Mouse (Mus musculus): ENCODE results near the gene Mettl8. TPM values are rescaled to one million over a fixed set of nuclear protein-coding genes. Genes with fewer than 3 reads are reported as not detected.

Mettl8 gene
- polyA plus RNA-seq, 1 experiment from 2014 or later = 13.8 TPM

- Histone ChIP-seq H3K9me3 (ENCODE audit: control insufficient read depth, low read length) (no peaks in the 10 kb centered on the region), H3K9ac (ENCODE audit: low read depth, low read length) (no peak overlapping the region), H3K4me1 (ENCODE audit: control insufficient read depth, insufficient read depth, low read length) (no peaks in the 10 kb centered on the region), H3K27me3 (replicated peaks; ENCODE audit: control insufficient read depth, insufficient read depth, low read length) (no peaks in the 10 kb centered on the region), H3K4me3 (ENCODE audit: low read length) (no peak overlapping the region), H3K27ac (ENCODE audit: low read length) (no peak overlapping the region), H3K36me3 (ENCODE audit: control insufficient read depth, insufficient read depth, low read length) (no peaks in the 10 kb centered on the region), H3K4me2 (ENCODE audit: low read depth, low read length) (no peak overlapping the region)
- no peak for ATAC-seq
- WGBS = 70% methylated on average over 7 of the region's 7 CpGs
These were observed 96.0 kb downstream of the Mettl8 start for GRCm38 (mm10) chr2:70959337-70959736.

- no peak overlapping the region for H3K27ac ChIP-seq (ENCODE audit: low read length)
- no peak overlapping the region for H3K4me3 ChIP-seq (ENCODE audit: low read length)
- ATAC-seq = no peak
- no peaks in the 10 kb centered on the region for H3K27me3 ChIP-seq (replicated peaks; ENCODE audit: control insufficient read depth, insufficient read depth, low read length)
- H3K36me3 ChIP-seq (ENCODE audit: control insufficient read depth, insufficient read depth, low read length) = no peaks in the 10 kb centered on the region
- no peaks in the 10 kb centered on the region for H3K9me3 ChIP-seq (ENCODE audit: control insufficient read depth, low read length)
- WGBS = 87% methylated on average over 7 of the region's 7 CpGs
- H3K4me1 ChIP-seq (ENCODE audit: control insufficient read depth, insufficient read depth, low read length) = no peaks in the 10 kb centered on the region
- no peak overlapping the region for H3K9ac ChIP-seq (ENCODE audit: low read depth, low read length)
- H3K4me2 ChIP-seq (ENCODE audit: low read depth, low read length) = no peak overlapping the region
These were observed 96.8 kb downstream of the Mettl8 start for GRCm38 (mm10) chr2:70958536-70958935.

GRCm38 (mm10) chr2:70953616-70954015 is 101.8 kb downstream of the Mettl8 start:
- Histone ChIP-seq H3K4me3 (ENCODE audit: low read length) (no peak overlapping the region), H3K9me3 (ENCODE audit: control insufficient read depth, low read length) (no peaks in the 10 kb centered on the region), H3K4me2 (ENCODE audit: low read depth, low read length) (no peak overlapping the region), H3K36me3 (ENCODE audit: control insufficient read depth, insufficient read depth, low read length) (no peaks in the 10 kb centered on the region), H3K4me1 (ENCODE audit: control insufficient read depth, insufficient read depth, low read length) (0 out of 2 replicates have a peak, but pooled peaks cover 2% of the 10 kb centered on the region), H3K27ac (ENCODE audit: low read length) (no peak overlapping the region), H3K9ac (ENCODE audit: low read depth, low read length) (no peak overlapping the region), H3K27me3 (replicated peaks; ENCODE audit: control insufficient read depth, insufficient read depth, low read length) (no peaks in the 10 kb centered on the region)
- 45% methylated on average over 2 of the region's 2 CpGs for WGBS
- ATAC-seq = peak; percentile 36; the same call in 1 of the 2 replicates

GRCm38 (mm10) chr2:70951944-70952343 is 103.4 kb downstream of the Mettl8 start:
- ATAC-seq = no peak
- H3K4me3 ChIP-seq (ENCODE audit: low read length) = no peak overlapping the region
- H3K27ac ChIP-seq (ENCODE audit: low read length) = no peak overlapping the region
- H3K4me2 ChIP-seq (ENCODE audit: low read depth, low read length) = no peak overlapping the region
- 0 out of 2 replicates have a peak, but pooled peaks cover 2% of the 10 kb centered on the region for H3K4me1 ChIP-seq (ENCODE audit: control insufficient read depth, insufficient read depth, low read length)
- no peak overlapping the region for H3K9ac ChIP-seq (ENCODE audit: low read depth, low read length)
- no peaks in the 10 kb centered on the region for H3K36me3 ChIP-seq (ENCODE audit: control insufficient read depth, insufficient read depth, low read length)
- WGBS = 86% methylated on average over 2 of the region's 2 CpGs
- no peaks in the 10 kb centered on the region for H3K27me3 ChIP-seq (replicated peaks; ENCODE audit: control insufficient read depth, insufficient read depth, low read length)
- no peaks in the 10 kb centered on the region for H3K9me3 ChIP-seq (ENCODE audit: control insufficient read depth, low read length)

- Histone ChIP-seq H3K9me3 (ENCODE audit: control insufficient read depth, low read length) (no peaks in the 10 kb centered on the region), H3K9ac (ENCODE audit: low read depth, low read length) (no peak overlapping the region), H3K4me2 (ENCODE audit: low read depth, low read length) (no peak overlapping the region), H3K36me3 (ENCODE audit: control insufficient read depth, insufficient read depth, low read length) (no peaks in the 10 kb centered on the region), H3K4me3 (ENCODE audit: low read length) (no peak overlapping the region), H3K4me1 (ENCODE audit: control insufficient read depth, insufficient read depth, low read length) (no peaks in the 10 kb centered on the region), H3K27me3 (replicated peaks; ENCODE audit: control insufficient read depth, insufficient read depth, low read length) (no peaks in the 10 kb centered on the region), H3K27ac (ENCODE audit: low read length) (no peak overlapping the region)
- WGBS = 82% methylated on average over 8 of the region's 8 CpGs
- ATAC-seq = no peak
These were observed 110.7 kb downstream of the Mettl8 start for GRCm38 (mm10) chr2:70944511-70945305.

GRCm38 (mm10) chr2:70940826-70941225 is 114.6 kb downstream of the Mettl8 start:
- 74% methylated on average over 14 of the region's 14 CpGs for WGBS
- Histone ChIP-seq H3K4me1 (ENCODE audit: control insufficient read depth, insufficient read depth, low read length) (no peaks in the 10 kb centered on the region), H3K36me3 (ENCODE audit: control insufficient read depth, insufficient read depth, low read length) (no peaks in the 10 kb centered on the region), H3K27me3 (replicated peaks; ENCODE audit: control insufficient read depth, insufficient read depth, low read length) (no peaks in the 10 kb centered on the region), H3K4me2 (ENCODE audit: low read depth, low read length) (no peak overlapping the region), H3K9me3 (ENCODE audit: control insufficient read depth, low read length) (no peaks in the 10 kb centered on the region), H3K4me3 (ENCODE audit: low read length) (no peak overlapping the region), H3K27ac (ENCODE audit: low read length) (no peak overlapping the region), H3K9ac (ENCODE audit: low read depth, low read length) (no peak overlapping the region)
- no peak for ATAC-seq

GRCm38 (mm10) chr2:70938844-70939494 is 116.4 kb downstream of the Mettl8 start:
- Histone ChIP-seq H3K36me3 (ENCODE audit: control insufficient read depth, insufficient read depth, low read length) (no peaks in the 10 kb centered on the region), H3K27ac (ENCODE audit: low read length) (no peak overlapping the region), H3K9ac (ENCODE audit: low read depth, low read length) (no peak overlapping the region), H3K27me3 (replicated peaks; ENCODE audit: control insufficient read depth, insufficient read depth, low read length) (no peaks in the 10 kb centered on the region), H3K4me2 (ENCODE audit: low read depth, low read length) (no peak overlapping the region), H3K4me1 (ENCODE audit: control insufficient read depth, insufficient read depth, low read length) (no peaks in the 10 kb centered on the region), H3K9me3 (ENCODE audit: control insufficient read depth, low read length) (no peaks in the 10 kb centered on the region), H3K4me3 (ENCODE audit: low read length) (no peak overlapping the region)
- WGBS = 83% methylated on average over 21 of the region's 21 CpGs
- ATAC-seq = peak; percentile 69

- Histone ChIP-seq H3K4me2 (ENCODE audit: low read depth, low read length) (no peak overlapping the region), H3K36me3 (ENCODE audit: control insufficient read depth, insufficient read depth, low read length) (no peaks in the 10 kb centered on the region), H3K27me3 (replicated peaks; ENCODE audit: control insufficient read depth, insufficient read depth, low read length) (no peaks in the 10 kb centered on the region), H3K4me1 (ENCODE audit: control insufficient read depth, insufficient read depth, low read length) (no peaks in the 10 kb centered on the region), H3K9me3 (ENCODE audit: control insufficient read depth, low read length) (no peaks in the 10 kb centered on the region), H3K27ac (ENCODE audit: low read length) (no peak overlapping the region), H3K4me3 (ENCODE audit: low read length) (no peak overlapping the region), H3K9ac (ENCODE audit: low read depth, low read length) (no peak overlapping the region)
- 75% methylated on average over 8 of the region's 8 CpGs for WGBS
- no peak for ATAC-seq
These were observed 120.6 kb downstream of the Mettl8 start for GRCm38 (mm10) chr2:70934772-70935171.

GRCm38 (mm10) chr2:70933516-70933915 is 121.9 kb downstream of the Mettl8 start:
- Histone ChIP-seq H3K9me3 (ENCODE audit: control insufficient read depth, low read length) (no peaks in the 10 kb centered on the region), H3K36me3 (ENCODE audit: control insufficient read depth, insufficient read depth, low read length) (no peaks in the 10 kb centered on the region), H3K27ac (ENCODE audit: low read length) (no peak overlapping the region), H3K4me3 (ENCODE audit: low read length) (no peak overlapping the region), H3K27me3 (replicated peaks; ENCODE audit: control insufficient read depth, insufficient read depth, low read length) (no peaks in the 10 kb centered on the region), H3K4me2 (ENCODE audit: low read depth, low read length) (no peak overlapping the region), H3K4me1 (ENCODE audit: control insufficient read depth, insufficient read depth, low read length) (no peaks in the 10 kb centered on the region), H3K9ac (ENCODE audit: low read depth, low read length) (no peak overlapping the region)
- WGBS = 77% methylated on average over 1 of the region's 1 CpGs
- ATAC-seq = no peak

All from intestine, embryonic 16.5 days (tissue).